8 mouse cellular contexts compared by ENCODE assay signal in genomic region chr11:86580319-86581113, GRCm38 (mm10). TPM values are rescaled to one million over a fixed set of nuclear protein-coding genes. Genes with fewer than 3 reads are reported as not detected.
DNase-seq lines count a peak whose midpoint lies in the region; ATAC-seq and TF ChIP-seq lines count a peak whose summit lies in the region.

No protein-coding gene starts in this region.

- 84% methylated on average over 9 of the region's 9 CpGs for WGBS in heart, embryonic 10.5 days

- no peaks in the 10 kb centered on the region for H3K36me3 ChIP-seq in heart, embryonic 10.5 days
- H3K36me3 ChIP-seq in MEL (ENCODE audit: control insufficient read depth in 1 of 2, insufficient read depth in 2 of 2, low read length in 2 of 2) = peaks cover 4 to 35% of the 10 kb centered on the region in 2 experiments; a peak in 3 of 4 replicates

- H3K27me3 ChIP-seq in heart, embryonic 10.5 days (ENCODE audit: insufficient read depth, poor library complexity, severe bottlenecking) = no peaks in the 10 kb centered on the region
- H3K27me3 ChIP-seq in MEL (ENCODE audit: control insufficient read depth in 1 of 2, insufficient read depth in 2 of 2, low read length in 2 of 2) = no peaks in the 10 kb centered on the region

- DNase-seq in heart, embryonic 10.5 days (ENCODE audit: low spot score) = no peak
- no peak for DNase-seq in heart, adult 9 months (ENCODE audit: low spot score in 2 of 2)
- DNase-seq in MEL (ENCODE audit: low read depth, low spot score) = peak; percentile 63
- DNase-seq in kidney, adult 18-20 months = peak; percentile 73
- DNase-seq in lung, postnatal 4 days = peak; percentile 43 to 52
- DNase-seq in frontal cortex, postnatal 25 days (ENCODE audit: low spot score in 2 of 2) = no peak
- DNase-seq in urinary bladder, adult 2 months (ENCODE audit: low spot score) = no peak

- H3K9ac ChIP-seq in MEL (ENCODE audit: control insufficient read depth, low read depth, low read length, poor library complexity, severe bottlenecking) = peak overlapping the region; percentile 88

- H3K27ac ChIP-seq in heart, embryonic 10.5 days = peak overlapping the region; percentile 77; the same call in 1 of the 2 replicates
- H3K27ac ChIP-seq in MEL (ENCODE audit: control insufficient read depth, low read depth, low read length) = peak overlapping the region; percentile 96

- H3K4me3 ChIP-seq in heart, embryonic 10.5 days = no peak overlapping the region
- H3K4me3 ChIP-seq in MEL (ENCODE audit: control insufficient read depth in 1 of 2, insufficient read depth in 1 of 2, low read depth in 2 of 2, low read length in 2 of 2) = peak overlapping the region; percentile 69 to 74

- peaks cover 50% of the 10 kb centered on the region for H3K4me1 ChIP-seq in heart, embryonic 10.5 days
- H3K4me1 ChIP-seq in MEL (ENCODE audit: control insufficient read depth in 1 of 2, insufficient read depth in 2 of 2, low read length in 2 of 2) = peaks cover 11 to 34% of the 10 kb centered on the region in 2 experiments

- peaks cover 27% of the 10 kb centered on the region for H3K79me2 ChIP-seq in MEL (ENCODE audit: control insufficient read depth, insufficient read depth, low read length, poor library complexity)

- no peak for TF ChIP-seq CTCF in MEL (IDR thresholded peaks at IDR 0.05 in 2 of 3, conservative IDR thresholded peaks at IDR 0.05 in 1 of 3; ENCODE audit: control insufficient read depth in 1 of 3, insufficient read depth in 1 of 3, low read depth in 2 of 3, low read length in 3 of 3, poor library complexity in 1 of 3, severe bottlenecking in 1 of 3)

- ATAC-seq in frontal cortex, adult (ENCODE audit: low TSS enrichment) = no peak

- TF ChIP-seq RAD21 in MEL (IDR thresholded peaks at IDR 0.05; ENCODE audit: low read depth, low read length) = no peak

- no peak for TF ChIP-seq POLR2A in MEL (IDR thresholded peaks at IDR 0.05; ENCODE audit: control insufficient read depth in 1 of 2, insufficient read depth in 1 of 2, low read depth in 1 of 2, low read length in 2 of 2, poor library complexity in 1 of 2)

- no peak for TF ChIP-seq EP300 in MEL (IDR thresholded peaks at IDR 0.05; ENCODE audit: low read depth in 1 of 2, low read length in 2 of 2)

- no peaks in the 10 kb centered on the region for H3K9me3 ChIP-seq in heart, embryonic 10.5 days
- no peaks in the 10 kb centered on the region for H3K9me3 ChIP-seq in MEL (replicated peaks; ENCODE audit: insufficient read depth, low read length)

TF ChIP-seq in MEL, 35 proteins besides CTCF, POLR2A, EP300 and RAD21:
- 0 out of 2 replicates have a peak, but pooled peaks have one; percentile 26 for TF ChIP-seq POLR2AphosphoS5 (IDR thresholded peaks at IDR 0.05; ENCODE audit: borderline replicate concordance, low read depth, low read length)
- peak; percentile 7; the same call in 1 of the 2 replicates for TF ChIP-seq BHLHE40 (IDR thresholded peaks at IDR 0.05; ENCODE audit: borderline replicate concordance, low read depth, low read length)
- TF ChIP-seq MYB (IDR thresholded peaks at IDR 0.05; ENCODE audit: low read depth, low read length) = no peak
- 0 out of 2 replicates have a peak, but pooled peaks have one; percentile 7 for TF ChIP-seq ZKSCAN1 (IDR thresholded peaks at IDR 0.05; ENCODE audit: low read depth, low read length)
- TF ChIP-seq HCFC1 (IDR thresholded peaks at IDR 0.05; ENCODE audit: low read depth, low read length) = peak; percentile 20; the same call in 1 of the 2 replicates
TF ChIP-seq in MEL: peak in this region for 4.

RNA-seq across cellular contexts. Expression of gene Tubd1, which starts 35.7 kb away (rescaled TPM):
- 11.8 and 12.8 TPM in 2 replicates for polyA plus RNA-seq in heart, embryonic 10.5 days (2016; fragmentation: Nextera tagmentation; extraction: Ambion mirVana)
- total RNA-seq in MEL (2012; rRNA removed) = 21.5 and 23.4 TPM in 2 replicates
- polyA plus RNA-seq in MEL (2012; ENCODE audit: insufficient read depth in 1 of 2, insufficient read length in 2 of 2, low read depth in 1 of 2, low replicate concordance in 2 of 2, missing spikeins in 1 of 2) = 10 to 100 TPM in 1 of 2 experiments, not detected in 1; 14.4 TPM
- 6.5 and 7.9 TPM in 2 replicates for polyA plus RNA-seq in urinary bladder, adult 2 months (2012; rRNA removed)

RNA-seq across cellular contexts. Expression of gene Rps6kb1, which starts 35.9 kb away (rescaled TPM):
- 54.3 and 60.4 TPM in 2 replicates for polyA plus RNA-seq in heart, embryonic 10.5 days (2016; fragmentation: Nextera tagmentation; extraction: Ambion mirVana)
- 39.3 and 39.8 TPM in 2 replicates for total RNA-seq in MEL (2012; rRNA removed)
- 10 to 100 TPM; 49.4 to 73.6 TPM for polyA plus RNA-seq in MEL (2012; ENCODE audit: insufficient read depth in 1 of 2, insufficient read length in 2 of 2, low read depth in 1 of 2, low replicate concordance in 2 of 2, missing spikeins in 1 of 2)
- polyA plus RNA-seq in urinary bladder, adult 2 months (2012; rRNA removed) = 17.4 and 17.9 TPM in 2 replicates

Comparison
In these comparisons a context has a peak if more than half of its experiments do, and no peak if none do; other contexts are left out.
1. DNase-seq: peak in MEL (single experiment), kidney, adult 18-20 months (single experiment) and lung, postnatal 4 days (2 of 2); none in heart, embryonic 10.5 days (single experiment), heart, adult 9 months (0 of 2), frontal cortex, postnatal 25 days (0 of 2) and urinary bladder, adult 2 months (single experiment).